Mouse (Mus musculus): Measurements from ENCODE around the gene Polr1c. TPM values are rescaled to one million over a fixed set of nuclear protein-coding genes. Genes with fewer than 3 reads are reported as not detected.

Polr1c gene
- polyA plus RNA-seq, 1 experiment from 2014 or later = 48.0 TPM

- Histone ChIP-seq H3K4me1 (replicated peaks; ENCODE audit: control insufficient read depth, insufficient read depth) (peaks cover 5% of the 10 kb centered on the region; the same call in 1 of the 2 replicates), H3K27ac (replicated peaks) (peak overlapping the region; percentile 83), H3K4me2 (replicated peaks; ENCODE audit: low read depth) (no peak overlapping the region), H3K27me3 (ENCODE audit: control insufficient read depth, insufficient read depth, low read length) (no peaks in the 10 kb centered on the region), H3K4me3 (ENCODE audit: low read depth, low read length) (no peak overlapping the region), H3K9ac (ENCODE audit: low read length) (no peak overlapping the region), H3K9me3 (ENCODE audit: control insufficient read depth, low read length) (no peaks in the 10 kb centered on the region), H3K36me3 (ENCODE audit: control insufficient read depth, insufficient read depth, low read length) (peaks cover 36% of the 10 kb centered on the region; the same call in 1 of the 2 replicates)
- ATAC-seq (ENCODE audit: low FRiP score, low TSS enrichment) (no peak), DNase-seq (ENCODE audit: low spot score) (no peak)
- WGBS = 59% methylated on average over 2 of the region's 2 CpGs
- TF ChIP-seq EP300 (optimal IDR thresholded peaks at IDR 0.05) (no peak), CTCF (IDR thresholded peaks at IDR 0.05; ENCODE audit: low read depth) (no peak)
These were observed 4.2 kb downstream of the Polr1c start for GRCm38 (mm10) chr17:46243624-46244023.

GRCm38 (mm10) chr17:46242993-46243392, 4.9 kb downstream of the Polr1c start:
- Histone ChIP-seq H3K27ac (replicated peaks) (peak overlapping the region; percentile 83), H3K4me1 (replicated peaks; ENCODE audit: control insufficient read depth, insufficient read depth) (peaks cover 5% of the 10 kb centered on the region; the same call in 1 of the 2 replicates), H3K4me2 (replicated peaks; ENCODE audit: low read depth) (no peak overlapping the region), H3K4me3 (ENCODE audit: low read depth, low read length) (no peak overlapping the region), H3K9ac (ENCODE audit: low read length) (no peak overlapping the region), H3K27me3 (ENCODE audit: control insufficient read depth, insufficient read depth, low read length) (no peaks in the 10 kb centered on the region), H3K36me3 (ENCODE audit: control insufficient read depth, insufficient read depth, low read length) (peaks cover 40% of the 10 kb centered on the region; the same call in 1 of the 2 replicates), H3K9me3 (ENCODE audit: control insufficient read depth, low read length) (no peaks in the 10 kb centered on the region)
- ATAC-seq (ENCODE audit: low FRiP score, low TSS enrichment) (peak; percentile 73), DNase-seq (ENCODE audit: low spot score) (peak; percentile 83)
- TF ChIP-seq CTCF (IDR thresholded peaks at IDR 0.05; ENCODE audit: low read depth) = no peak
- TF ChIP-seq EP300 (optimal IDR thresholded peaks at IDR 0.05) = no peak
- 65% methylated on average over 4 of the region's 4 CpGs for WGBS

- Histone ChIP-seq H3K27ac (replicated peaks) (peak overlapping the region; percentile 83), H3K36me3 (ENCODE audit: control insufficient read depth, insufficient read depth, low read length) (peaks cover 43% of the 10 kb centered on the region; the same call in 1 of the 2 replicates)
- WGBS = 87% methylated on average over 13 of the region's 13 CpGs
These were observed 5.6 kb downstream of the Polr1c start for GRCm38 (mm10) chr17:46242274-46242673.

GRCm38 (mm10) chr17:46241471-46241870, 6.4 kb downstream of the Polr1c start:
- peaks cover 44% of the 10 kb centered on the region; the same call in 1 of the 2 replicates for H3K36me3 ChIP-seq (ENCODE audit: control insufficient read depth, insufficient read depth, low read length)

More at GRCm38 (mm10) chr17:46242274-46242673, 5.6 kb downstream of the Polr1c start:
- no peak overlapping the region for H3K9ac ChIP-seq (ENCODE audit: low read length)
- ATAC-seq (ENCODE audit: low FRiP score, low TSS enrichment) (no peak), DNase-seq (ENCODE audit: low spot score) (no peak)
- TF ChIP-seq CTCF (IDR thresholded peaks at IDR 0.05; ENCODE audit: low read depth) (no peak), EP300 (optimal IDR thresholded peaks at IDR 0.05) (no peak)
- H3K4me3 ChIP-seq (ENCODE audit: low read depth, low read length) = no peak overlapping the region
- H3K4me1 ChIP-seq (replicated peaks; ENCODE audit: control insufficient read depth, insufficient read depth) = peaks cover 5% of the 10 kb centered on the region; the same call in 1 of the 2 replicates
- no peak overlapping the region for H3K4me2 ChIP-seq (replicated peaks; ENCODE audit: low read depth)
- H3K27me3 ChIP-seq (ENCODE audit: control insufficient read depth, insufficient read depth, low read length) = no peaks in the 10 kb centered on the region
- H3K9me3 ChIP-seq (ENCODE audit: control insufficient read depth, low read length) = no peaks in the 10 kb centered on the region

GRCm38 (mm10) chr17:46239516-46240114, 8.2 kb downstream of the Polr1c start:
- Histone ChIP-seq H3K4me1 (replicated peaks; ENCODE audit: control insufficient read depth, insufficient read depth) (no peaks in the 10 kb centered on the region), H3K4me2 (replicated peaks; ENCODE audit: low read depth) (no peak overlapping the region), H3K27ac (replicated peaks) (no peak overlapping the region), H3K4me3 (ENCODE audit: low read depth, low read length) (no peak overlapping the region), H3K9ac (ENCODE audit: low read length) (no peak overlapping the region), H3K27me3 (ENCODE audit: control insufficient read depth, insufficient read depth, low read length) (no peaks in the 10 kb centered on the region), H3K9me3 (ENCODE audit: control insufficient read depth, low read length) (no peaks in the 10 kb centered on the region), H3K36me3 (ENCODE audit: control insufficient read depth, insufficient read depth, low read length) (peaks cover 34% of the 10 kb centered on the region; the same call in 1 of the 2 replicates)
- TF ChIP-seq CTCF (IDR thresholded peaks at IDR 0.05; ENCODE audit: low read depth) (no peak), EP300 (optimal IDR thresholded peaks at IDR 0.05) (no peak)
- WGBS = 95% methylated on average over 15 of the region's 15 CpGs
- no peak for ATAC-seq (ENCODE audit: low FRiP score, low TSS enrichment)
- no peak for DNase-seq (ENCODE audit: low spot score)

More at GRCm38 (mm10) chr17:46241471-46241870, 6.4 kb downstream of the Polr1c start:
- Histone ChIP-seq H3K27me3 (ENCODE audit: control insufficient read depth, insufficient read depth, low read length) (no peaks in the 10 kb centered on the region), H3K9me3 (ENCODE audit: control insufficient read depth, low read length) (no peaks in the 10 kb centered on the region), H3K27ac (replicated peaks) (0 out of 2 replicates have a peak overlapping the region, but pooled peaks have one; percentile 25), H3K4me1 (replicated peaks; ENCODE audit: control insufficient read depth, insufficient read depth) (no peaks in the 10 kb centered on the region), H3K4me2 (replicated peaks; ENCODE audit: low read depth) (no peak overlapping the region), H3K4me3 (ENCODE audit: low read depth, low read length) (no peak overlapping the region), H3K9ac (ENCODE audit: low read length) (no peak overlapping the region)
- TF ChIP-seq CTCF (IDR thresholded peaks at IDR 0.05; ENCODE audit: low read depth) (no peak), EP300 (optimal IDR thresholded peaks at IDR 0.05) (no peak)
- 58% methylated on average over 11 of the region's 11 CpGs for WGBS
- ATAC-seq (ENCODE audit: low FRiP score, low TSS enrichment) = peak; percentile 22; the same call in 1 of the 2 replicates
- no peak for DNase-seq (ENCODE audit: low spot score)

GRCm38 (mm10) chr17:46237480-46237879, 10.4 kb downstream of the Polr1c start:
- no peak for DNase-seq (ENCODE audit: low spot score)
- WGBS = 79% methylated on average over 5 of the region's 5 CpGs
- H3K27me3 ChIP-seq (ENCODE audit: control insufficient read depth, insufficient read depth, low read length) = no peaks in the 10 kb centered on the region

More at GRCm38 (mm10) chr17:46237480-46237879, 10.4 kb downstream of the Polr1c start:
- H3K27ac ChIP-seq (replicated peaks) = no peak overlapping the region
- H3K4me3 ChIP-seq (ENCODE audit: low read depth, low read length) = no peak overlapping the region
- peaks cover 36% of the 10 kb centered on the region for H3K36me3 ChIP-seq (ENCODE audit: control insufficient read depth, insufficient read depth, low read length)
- no peak for TF ChIP-seq CTCF (IDR thresholded peaks at IDR 0.05; ENCODE audit: low read depth)
- TF ChIP-seq EP300 (optimal IDR thresholded peaks at IDR 0.05) = no peak
- no peak for ATAC-seq (ENCODE audit: low FRiP score, low TSS enrichment)
- H3K9ac ChIP-seq (ENCODE audit: low read length) = no peak overlapping the region
- H3K9me3 ChIP-seq (ENCODE audit: control insufficient read depth, low read length) = no peaks in the 10 kb centered on the region
- H3K4me2 ChIP-seq (replicated peaks; ENCODE audit: low read depth) = no peak overlapping the region
- no peaks in the 10 kb centered on the region for H3K4me1 ChIP-seq (replicated peaks; ENCODE audit: control insufficient read depth, insufficient read depth)

All from stomach, postnatal 0 days (tissue).